Mouse (Mus musculus) left cerebral cortex, adult 11 months (tissue): Measurements from ENCODE around the gene Kmt2a.

Experiments
- DNase-seq: peaks from one replicate; pipeline ENCODE4 v3.0.0; 2022; ENCODE audit warnings: low spot score

Gene Kmt2a

DNA sequence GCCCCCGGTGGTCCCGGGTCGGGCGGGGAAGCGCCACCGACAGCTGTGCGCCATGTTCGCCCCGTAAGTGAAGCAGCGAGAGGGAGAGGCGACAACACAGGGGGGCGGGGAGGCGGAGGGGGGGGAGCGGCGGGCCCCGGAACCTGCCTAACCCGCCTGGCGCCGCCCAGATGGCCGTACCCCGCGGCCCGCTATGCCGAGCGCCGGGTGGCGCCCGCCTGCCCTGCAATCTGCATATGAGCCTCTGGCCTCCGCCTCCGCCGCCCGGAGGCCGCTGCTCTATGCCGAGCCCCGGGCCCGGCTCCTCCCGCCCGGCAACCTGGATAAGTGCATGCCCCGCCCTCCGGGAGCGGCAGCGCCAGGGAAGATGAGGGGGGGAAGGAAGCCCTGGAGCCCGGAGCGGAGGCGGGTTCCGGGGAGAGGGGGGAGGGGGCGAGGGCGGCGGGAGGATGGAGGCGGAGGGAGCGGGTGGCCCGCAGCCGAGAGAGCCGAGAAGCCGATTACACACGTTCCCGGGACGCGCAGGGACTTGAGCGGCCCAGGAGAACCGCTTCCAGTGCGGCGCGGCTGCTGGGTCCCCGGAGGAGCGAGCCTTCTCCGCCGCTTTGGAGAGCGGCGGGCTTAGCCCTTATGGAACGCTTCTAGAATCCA is at the start of gene Kmt2a:
Gene Kmt2a, minus strand, starts transcription at position 76 of the 651 bp plus-strand sequence.
- peak; percentile 95 for DNase-seq

DNA sequence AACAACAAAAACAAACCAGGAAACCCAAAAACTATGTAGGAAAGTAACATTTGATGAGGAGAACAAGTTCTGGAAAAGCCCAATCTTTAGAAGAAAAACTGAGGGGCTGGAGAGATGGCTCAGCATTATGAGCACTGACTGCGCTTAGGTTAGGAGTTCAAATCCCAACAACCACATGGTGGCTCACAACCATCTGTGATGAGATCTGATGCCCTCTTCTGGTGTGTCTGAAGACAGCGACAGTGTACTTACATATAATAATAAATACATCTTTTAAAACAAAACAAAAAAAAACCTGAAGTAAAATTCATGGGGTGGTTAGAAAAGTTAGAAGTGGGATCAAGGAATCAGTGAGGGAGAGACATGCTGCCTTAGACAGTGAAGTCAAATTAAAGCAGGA is 40.4 kb upstream of the Kmt2a start:
- no peak for DNase-seq

DNA sequence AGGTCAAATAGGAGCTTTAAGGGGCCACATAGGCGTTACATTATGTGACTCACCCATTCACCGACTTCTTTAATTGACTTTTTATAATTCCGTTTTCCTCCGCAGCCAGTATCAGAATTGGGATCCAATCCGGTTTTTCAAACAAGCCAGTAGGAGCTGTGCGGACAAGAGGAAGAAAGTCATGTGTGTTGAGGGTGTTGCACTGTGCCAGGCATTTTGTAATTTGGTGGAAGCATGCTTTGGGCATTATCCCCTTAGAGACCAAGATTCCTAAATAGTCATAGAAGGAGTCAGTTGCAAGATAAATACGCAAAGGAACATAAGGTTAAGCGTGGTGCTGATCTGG is 40.0 kb upstream of the Kmt2a start:
- DNase-seq = no peak

DNA sequence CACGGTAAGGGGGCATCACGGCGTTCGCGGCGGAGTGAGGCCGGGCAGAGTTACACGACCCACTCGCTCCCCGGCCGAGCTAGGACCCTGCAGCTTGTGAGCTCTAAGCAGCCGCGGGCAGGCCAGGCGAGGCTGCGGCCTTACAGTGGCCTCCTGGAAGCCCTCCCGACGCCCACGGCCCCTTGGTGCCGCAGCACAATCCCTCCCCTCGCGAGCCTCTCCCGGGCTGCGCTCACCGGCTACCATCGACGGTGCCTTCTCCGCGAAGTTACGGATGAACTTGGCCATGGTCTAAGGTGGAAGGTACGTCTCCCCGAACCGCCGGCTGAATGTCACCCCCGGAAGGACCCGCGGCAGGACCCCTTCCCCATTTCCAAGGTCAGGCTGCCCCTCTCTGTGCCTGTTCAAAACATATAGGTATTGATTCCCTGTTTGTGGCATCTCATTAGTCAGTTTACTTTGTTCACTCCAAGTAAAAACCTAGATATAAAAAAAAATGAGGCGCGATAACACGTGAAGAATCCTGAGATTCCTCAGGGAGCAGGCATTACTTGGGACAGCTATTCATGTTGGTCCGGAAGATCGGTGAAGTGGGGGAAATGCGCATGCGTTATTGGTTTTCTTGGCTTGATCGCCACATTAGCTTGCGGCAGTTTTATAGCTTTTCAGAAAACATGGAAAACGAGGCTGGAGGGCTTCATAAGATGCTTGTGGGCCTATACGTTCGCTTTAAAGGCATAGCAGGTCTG is 39.5 kb upstream of the Kmt2a start, which contains the start of gene Atp5l:
Gene Atp5l, minus strand, starts transcription at position 369 of the 749 bp plus-strand sequence.
- peak; percentile 85 for DNase-seq

DNA sequence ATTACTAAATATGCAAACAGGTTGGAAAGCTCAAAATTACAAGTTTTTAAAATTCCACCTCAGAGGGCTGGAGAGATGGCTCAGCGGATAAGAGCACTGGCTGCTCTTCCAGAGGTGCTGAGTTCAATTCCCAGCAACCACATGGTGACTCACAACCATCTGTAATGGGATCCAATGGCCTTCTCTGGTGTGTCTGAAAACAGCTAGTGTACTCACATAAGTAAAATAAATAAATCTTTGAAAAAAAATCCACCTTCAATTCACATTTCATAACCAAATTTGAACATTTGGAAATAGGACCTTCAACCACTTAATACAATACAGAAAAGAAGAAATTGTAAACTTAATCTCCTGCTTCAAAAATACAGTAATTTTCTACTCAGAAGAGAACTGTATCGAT is 38.5 kb upstream of the Kmt2a start:
- no peak for DNase-seq

DNA sequence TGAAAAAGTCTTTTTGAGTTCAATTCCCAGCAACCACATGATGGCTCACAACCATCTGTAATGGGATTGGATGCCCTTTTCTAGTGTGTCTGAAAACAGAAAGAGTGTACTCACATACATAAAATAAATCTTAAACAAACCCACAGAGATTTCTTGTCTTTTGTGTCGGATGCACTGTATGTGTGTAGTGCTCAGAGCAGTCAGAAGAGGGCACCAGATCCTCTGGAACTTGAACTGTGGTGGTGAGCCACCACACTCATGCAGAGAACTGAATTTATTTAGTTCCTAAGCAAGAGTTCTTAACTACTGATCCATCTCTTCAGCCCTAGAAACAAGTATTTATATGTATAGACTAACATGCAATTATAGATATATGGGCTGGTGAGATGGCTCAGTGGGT is 35.1 kb upstream of the Kmt2a start:
- DNase-seq = no peak

DNA sequence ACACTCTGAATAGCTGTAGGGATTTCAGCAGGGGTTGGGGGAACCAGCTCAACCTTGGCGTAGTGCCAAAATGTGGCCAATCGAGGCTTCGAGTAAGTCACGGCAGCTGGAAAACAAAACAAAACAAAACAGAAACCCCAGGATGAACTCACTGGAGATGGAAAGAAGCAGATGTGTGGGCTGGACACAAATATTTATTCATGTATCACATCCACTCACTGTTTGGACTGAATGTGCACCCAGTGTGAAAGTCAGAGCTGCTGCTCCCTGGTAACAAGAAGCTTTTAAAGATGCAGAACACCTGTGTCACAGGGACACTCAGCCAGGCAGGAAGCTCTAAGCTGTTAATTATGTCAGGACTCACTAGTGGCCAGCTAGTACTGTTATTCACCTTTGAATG is 33.6 kb upstream of the Kmt2a start:
- DNase-seq = no peak

DNA sequence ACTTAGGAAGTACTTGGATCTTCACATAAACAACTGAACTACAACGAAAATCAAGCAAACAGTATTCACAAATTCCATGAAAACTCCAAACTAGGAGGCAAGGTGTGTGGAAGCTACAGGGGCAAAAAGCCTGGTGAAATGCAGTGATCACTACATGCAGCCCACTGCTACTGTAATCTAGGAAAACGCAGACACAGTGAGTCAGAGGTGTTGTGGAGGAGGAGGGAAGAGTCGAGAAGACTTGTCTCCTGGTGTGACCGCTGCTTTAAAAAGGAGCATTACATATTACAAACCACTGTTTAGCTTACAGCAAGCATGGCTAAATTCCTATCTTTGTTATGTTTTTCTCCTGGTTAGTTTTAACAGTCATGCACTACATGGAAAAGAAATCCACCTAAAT is 30.3 kb upstream of the Kmt2a start:
- DNase-seq = no peak

DNA sequence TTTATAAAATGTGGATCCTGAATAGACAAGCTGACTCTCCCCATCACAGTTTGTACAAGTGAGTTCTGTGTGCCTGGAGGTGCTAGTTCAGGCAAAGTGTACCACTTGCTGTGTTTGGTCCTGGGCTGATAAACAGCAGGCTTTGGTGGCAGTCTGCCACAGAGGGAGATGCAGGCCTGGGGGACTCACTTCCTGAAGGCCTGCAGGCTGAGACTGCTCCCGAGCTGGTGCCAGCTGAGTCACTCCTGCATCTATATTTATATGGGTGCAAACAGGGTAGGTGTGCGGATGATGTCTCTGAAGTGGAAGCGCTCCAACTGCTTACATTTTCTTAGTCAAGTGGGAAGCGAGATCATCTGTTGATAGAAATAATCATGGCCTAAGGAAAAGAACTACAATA is 24.5 kb upstream of the Kmt2a start:
- DNase-seq = peak; percentile 69

DNA sequence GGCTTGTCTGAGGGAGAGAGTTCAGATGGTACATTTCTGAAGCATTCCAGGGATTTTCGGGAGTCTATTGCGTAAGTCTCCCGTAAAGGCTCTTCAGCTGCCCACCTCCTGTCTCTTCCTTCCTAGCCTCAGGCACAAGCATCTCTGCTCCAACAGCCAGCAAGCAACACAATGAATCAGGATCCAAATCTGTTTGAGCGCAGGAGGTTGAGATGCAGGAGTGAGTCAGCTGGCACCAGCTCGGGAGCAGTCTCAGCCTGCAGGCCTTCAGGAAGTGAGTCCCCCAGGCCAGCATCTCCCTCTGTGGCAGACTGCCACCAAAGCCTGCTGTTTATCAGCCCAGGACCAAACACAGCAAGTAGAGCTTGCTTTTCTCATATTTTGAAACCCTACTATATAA is 23.9 kb upstream of the Kmt2a start:
- DNase-seq = peak; percentile 75

DNA sequence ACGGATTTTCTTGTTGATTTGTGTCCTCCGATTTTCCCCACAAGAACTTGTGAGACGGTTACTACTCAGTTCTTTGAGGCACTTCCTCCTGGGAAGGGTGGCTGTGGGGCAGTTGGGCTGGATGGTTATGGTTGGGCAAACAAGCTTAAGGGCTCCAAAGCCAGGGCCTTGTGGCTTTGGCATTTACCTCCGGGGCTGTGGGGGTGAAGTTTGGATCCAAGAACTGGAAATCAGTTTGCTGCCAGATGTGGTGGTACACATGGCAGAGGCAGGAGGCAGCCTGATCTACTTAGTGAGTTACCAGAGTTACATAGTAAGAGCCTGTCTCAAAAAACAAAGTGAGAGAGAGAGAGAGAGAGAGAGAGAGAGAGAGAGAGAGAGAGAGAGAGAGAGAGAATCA is 22.8 kb upstream of the Kmt2a start:
- DNase-seq = no peak

DNA sequence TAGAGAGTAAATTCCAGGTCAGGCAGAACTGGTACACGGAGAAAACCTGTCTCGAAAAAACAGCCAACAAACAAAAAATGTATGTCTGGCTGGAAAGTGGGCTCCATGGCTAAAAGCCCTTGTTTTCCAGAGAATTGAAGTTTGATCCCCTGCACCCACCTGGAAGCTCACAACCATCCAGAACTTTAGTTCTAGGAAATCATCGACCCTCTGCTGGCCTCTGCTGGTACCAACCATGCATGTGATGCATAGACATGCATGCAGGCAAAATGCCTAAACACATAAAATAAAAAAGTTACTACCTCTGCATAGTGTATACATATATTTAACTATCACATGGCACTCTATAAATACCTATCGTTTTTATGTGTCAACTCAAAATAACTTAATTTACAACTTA is 19.3 kb upstream of the Kmt2a start:
- DNase-seq = no peak

DNA sequence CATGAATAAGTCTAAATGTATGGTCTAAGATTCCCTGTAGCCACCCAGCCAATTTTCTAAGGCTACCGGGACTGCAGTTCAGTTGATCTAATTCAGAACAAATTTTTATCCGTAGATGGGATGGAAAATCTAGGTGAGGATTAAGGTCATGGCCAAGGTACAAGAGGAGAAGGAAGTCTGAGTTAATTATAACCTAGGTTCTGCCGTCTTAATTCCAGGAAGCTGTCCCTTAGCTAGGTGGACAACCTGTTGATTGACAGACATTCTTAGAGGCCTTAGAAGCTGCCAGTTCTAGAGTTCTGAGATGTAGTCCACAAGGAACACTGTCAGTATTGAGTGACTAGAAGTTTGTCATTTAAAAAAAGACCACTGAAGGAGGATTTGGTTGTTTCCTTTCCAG is 18.6 kb upstream of the Kmt2a start:
- DNase-seq = no peak

DNA sequence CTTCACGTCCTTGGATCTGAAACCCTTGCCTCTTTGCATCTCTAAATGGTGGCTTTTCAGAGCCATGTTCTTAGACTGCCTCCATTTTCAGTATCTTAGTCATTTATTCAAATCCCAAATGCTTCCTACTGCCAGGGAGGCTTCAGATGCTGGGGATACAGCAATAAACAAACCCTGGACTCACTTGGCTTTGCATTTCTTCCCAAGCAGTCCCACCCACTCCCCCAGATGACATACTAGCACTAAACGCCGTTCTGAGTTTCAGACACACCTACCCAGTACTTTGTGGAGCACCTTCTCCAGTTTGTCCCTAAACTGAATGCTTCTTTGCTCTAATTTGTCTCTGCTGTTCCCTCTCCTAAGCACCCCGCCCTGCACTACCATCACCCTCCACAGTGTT is 15.9 kb upstream of the Kmt2a start:
- no peak for DNase-seq

DNA sequence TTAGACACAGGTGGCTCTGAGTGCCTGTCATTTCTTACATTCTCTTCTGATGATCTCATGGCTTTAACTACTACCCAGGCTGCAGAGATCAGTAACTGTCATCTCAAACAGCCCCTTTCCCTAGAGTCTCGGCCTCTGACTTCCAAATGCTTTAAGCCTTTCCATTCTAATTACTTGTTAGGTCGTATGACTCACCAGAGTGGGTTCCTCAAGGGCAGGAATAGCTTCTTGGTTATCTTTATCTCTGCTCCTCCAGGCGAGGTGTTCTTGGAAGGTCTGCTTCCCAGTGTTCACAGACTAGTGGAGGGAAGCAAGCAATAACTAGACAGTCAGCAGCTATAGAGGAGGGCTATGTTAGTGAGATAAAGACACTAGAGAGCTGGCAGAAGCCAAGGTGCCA is 11.6 kb upstream of the Kmt2a start:
- DNase-seq = no peak

DNA sequence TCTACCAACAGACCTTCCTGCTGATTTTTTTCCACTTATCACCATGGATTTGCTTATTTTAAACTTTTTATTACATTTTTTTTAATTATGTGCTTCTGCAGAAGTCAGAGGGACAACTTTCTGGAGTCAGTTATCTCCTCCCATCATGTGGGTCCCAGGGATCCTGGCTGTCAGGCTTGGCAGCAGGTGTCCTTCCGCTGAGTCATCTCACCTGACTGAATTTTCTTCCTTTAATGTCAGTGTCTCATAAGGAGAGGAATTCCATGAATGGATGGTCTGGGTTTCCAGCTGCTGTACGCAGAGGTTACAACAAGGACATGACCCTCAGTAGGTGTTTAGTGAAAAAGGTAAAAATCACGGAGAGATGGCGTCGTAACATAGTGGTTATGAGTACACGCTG is 10.1 kb upstream of the Kmt2a start:
- DNase-seq = no peak

DNA sequence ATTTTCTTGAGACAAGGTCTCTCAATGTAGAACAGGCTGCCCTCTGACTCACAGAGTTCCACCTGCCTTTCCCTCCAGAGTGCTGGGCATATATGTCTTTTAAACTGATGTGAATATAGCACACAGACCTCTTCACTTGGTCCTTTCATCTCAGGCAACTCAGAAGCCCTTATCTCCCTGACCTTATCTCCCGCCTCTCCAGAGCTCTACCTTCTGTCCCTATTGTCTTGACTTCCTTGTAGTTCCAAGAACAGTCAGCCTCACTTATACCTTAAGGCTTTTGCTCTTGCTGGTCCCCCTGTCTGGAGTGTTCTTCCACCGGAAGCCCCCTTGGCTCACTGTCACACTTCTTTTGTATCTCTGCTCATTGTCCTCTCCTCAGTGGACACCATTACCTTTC is 9.0 kb upstream of the Kmt2a start:
- DNase-seq = no peak

DNA sequence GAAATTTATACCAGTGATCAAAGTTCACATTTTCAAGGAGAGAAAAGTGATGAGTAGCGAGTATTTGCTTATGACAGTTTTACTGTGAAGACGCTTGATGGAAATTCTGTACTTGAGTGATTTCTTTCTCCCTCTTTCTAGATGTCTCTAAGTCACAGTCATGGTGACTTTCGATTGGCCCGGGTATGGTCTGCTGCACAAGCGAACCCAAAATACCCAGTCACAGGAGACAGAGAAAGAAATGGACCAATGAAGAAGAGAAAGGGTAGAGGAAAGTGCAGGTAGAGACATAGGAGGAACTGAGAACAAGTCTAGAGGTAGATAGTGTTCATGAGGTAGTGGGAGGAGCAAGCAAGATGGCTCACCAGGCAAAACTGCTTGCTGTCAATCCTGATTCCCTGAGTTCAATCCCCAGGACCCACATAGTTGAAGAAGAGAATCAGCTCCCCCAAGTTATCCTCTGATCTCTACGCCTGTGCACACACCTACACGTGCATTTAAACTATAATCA is 7.1 kb upstream of the Kmt2a start:
- DNase-seq = no peak

DNA sequence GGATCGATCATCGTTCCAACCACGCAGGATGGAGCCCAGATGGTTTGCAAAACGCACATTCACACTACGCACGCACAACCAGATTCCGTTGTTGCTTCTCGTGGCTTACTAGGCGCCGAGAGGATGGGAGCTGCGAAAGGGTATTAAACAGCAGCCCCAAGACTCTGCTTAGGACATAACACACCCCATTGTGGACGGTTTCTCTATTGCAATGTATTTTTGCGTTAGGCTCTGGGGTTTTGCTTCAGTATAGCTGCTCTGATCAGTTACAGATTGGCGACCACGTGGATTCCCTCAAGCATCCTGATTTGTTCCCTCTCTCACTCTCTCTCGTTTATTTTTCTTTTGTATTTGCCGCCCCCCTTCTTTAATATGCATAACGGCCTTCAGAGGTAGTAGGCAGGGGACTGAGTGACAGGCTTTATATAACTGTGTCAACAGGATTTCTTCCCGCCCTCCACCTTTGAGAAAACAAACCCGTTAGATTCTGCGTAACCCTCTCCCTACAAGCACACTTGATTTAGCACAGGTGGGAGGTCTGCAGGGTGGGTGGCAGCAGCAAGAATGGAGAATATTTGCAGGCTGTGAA is 2.0 kb upstream of the Kmt2a start:
- peak; percentile 58 for DNase-seq

DNA sequence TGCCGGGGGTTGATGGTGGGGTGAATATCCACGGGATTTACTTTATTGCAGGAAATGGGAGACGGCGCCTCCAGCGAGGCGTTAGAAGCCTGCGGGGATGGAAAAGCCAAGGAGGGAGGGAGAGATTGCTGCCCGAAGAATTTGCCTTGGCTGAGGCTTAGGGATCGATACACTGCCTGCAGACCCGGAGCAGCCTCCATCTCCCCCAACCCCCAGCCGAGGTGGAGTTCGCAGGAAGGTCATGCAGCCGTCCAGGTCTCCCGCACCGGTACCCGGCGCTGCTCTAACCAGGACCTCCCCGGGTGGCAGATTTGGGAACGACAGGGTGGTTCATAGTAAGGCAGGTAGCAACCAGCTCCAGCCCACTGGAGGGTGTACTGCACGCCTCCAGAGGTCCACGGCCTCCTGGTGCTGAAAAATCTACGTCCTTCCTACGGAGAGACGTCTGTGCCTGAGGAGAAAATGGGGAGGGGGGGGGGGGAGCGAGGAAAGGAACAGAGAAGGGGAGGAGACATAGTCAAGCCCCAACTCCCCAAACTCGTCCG is 1.4 kb upstream of the Kmt2a start:
- no peak for DNase-seq

DNA sequence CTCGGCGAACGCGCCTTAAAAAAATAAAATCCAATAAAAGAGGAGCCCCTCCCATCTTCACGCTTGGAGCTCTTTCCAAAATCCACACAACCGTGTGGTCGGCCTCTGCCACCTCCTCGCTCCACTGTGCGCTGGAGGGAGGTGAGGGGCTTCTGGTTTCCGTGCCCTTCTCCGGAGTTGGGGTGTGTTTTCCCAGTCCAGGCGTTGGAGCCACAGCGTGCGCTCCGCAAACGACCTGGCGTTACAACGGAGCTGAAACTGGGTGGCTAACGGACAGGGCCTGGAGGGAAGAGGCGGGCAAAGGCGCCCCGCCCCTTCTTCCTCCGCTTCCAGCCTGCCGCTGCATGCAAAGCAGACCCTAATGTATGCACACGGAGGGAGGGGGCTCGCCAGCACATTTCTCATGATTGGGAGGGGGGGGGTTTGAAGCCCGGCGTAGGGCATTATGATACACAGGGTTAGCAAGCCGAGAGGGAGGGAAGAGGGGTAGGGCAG is 892 bp upstream of the Kmt2a start:
- DNase-seq = peak; percentile 61

DNA sequence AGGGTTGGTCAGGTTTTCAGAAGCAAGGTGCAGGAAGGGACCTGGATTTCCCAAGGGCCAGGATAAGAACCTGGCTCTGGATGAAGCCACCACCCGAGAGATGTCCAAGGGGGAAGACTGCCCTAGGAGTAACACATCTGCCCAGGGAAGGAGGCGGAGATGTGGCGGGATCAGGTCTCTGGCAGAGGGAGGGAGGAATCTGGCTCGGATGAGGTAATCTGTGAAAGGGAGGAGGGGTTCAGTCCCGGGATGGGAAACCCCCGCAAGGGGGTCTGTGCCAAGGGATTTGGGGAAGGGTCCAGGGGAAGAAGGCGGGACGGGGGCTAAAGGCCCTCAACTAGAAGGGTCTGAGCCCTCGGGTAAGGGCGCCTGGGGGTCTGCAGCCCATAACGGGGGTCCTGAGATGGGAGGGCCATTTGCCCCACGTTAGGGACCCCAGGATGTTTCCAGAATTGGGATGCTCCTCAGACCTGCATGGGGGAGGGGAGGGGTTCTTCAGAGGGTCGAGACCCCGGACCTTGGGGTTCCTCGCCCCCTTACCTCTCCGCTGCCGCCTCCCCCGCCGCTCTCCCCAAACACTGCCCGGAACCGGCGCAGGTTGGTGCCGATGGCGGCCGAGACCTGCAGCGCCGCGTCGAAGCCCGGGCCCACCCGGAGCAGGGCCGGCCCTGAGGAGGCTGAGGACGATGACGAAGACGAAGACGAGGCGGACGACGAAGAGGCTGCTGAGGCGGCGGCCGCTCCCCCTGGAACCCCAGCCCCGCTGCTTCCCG is 601 bp downstream of the Kmt2a start:
- no peak for DNase-seq
